Mouse (Mus musculus) heart, adult 2 months (tissue): ENCODE measurements around the gene Hoxc5.

Experiments used
- CTCF ChIP-seq: fragments of 200-600 bp; IDR thresholded peaks from 2 replicates; pipeline ENCODE4 v1.8.1; 2022; ENCODE audit warnings: antibody characterized with exemption, mild to moderate bottlenecking, moderate library complexity
- EP300 ChIP-seq: fragments of 200-500 bp; IDR thresholded peaks from 2 replicates; pipeline ENCODE4 v1.6.1; 2011; ENCODE audit warnings: low read depth, low read length, control low read depth; ENCODE audit not compliant: insufficient read depth

DNA sequence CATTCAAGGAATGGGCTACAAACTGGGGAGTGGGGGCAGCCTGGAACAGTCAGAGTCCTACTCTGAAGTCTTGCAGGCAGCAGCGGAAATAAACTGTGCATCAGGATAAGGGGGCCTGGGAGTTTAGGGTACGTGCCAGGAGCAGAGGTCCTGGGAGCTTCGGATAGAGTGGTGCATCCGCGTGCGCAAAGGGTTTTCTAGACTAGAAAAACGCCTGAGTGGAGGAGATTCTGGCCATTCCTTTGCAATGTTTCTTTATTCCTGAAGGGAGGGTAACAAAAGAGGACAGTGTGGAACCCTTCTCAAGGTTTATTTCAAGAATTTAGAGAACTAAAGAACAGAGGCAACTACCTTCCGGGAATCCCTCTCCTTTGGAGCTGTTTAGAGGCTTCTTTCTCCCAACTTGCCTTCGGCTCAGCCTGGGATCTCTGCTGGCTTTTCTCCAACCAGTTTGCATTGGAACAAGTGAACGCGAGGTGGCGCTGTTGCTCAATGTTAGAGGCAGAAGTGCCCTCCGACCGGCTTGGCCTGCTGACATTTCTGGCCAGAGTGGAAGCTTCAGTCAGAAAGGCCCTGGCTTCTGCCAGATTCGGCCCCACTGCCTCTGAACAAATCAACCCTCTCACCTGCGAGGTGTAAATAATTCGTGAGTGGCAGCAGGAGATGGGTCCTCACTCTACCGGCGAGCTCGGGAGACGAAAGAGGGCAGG is 20.0 kb downstream of the Hoxc5 start:
- TF ChIP-seq CTCF (peak; percentile 95), EP300 (peak; percentile 75; the same call in 1 of the 2 replicates)
